ENCODE assay signal across 29 mouse cellular contexts in genomic region chr6:48702146-48702545, GRCm38 (mm10). TPM values are rescaled to one million over a fixed set of nuclear protein-coding genes. Genes with fewer than 3 reads are reported as not detected.
A peak's percentile ranks its signal among the peaks of the same experiment; 100 is the strongest.
DNase-seq lines count a peak whose midpoint lies in the region; ATAC-seq and TF ChIP-seq lines count a peak whose summit lies in the region.
"Had no signal": no experiment of that assay in that cellular context is flagged by ENCODE, and none has a peak within 500 bp of the region (broad histone marks: within the 10 kb centered on the region; RNA-seq: fewer than 3 reads in every experiment).

No protein-coding gene starts in this region.

- WGBS in heart, adult 2 months = 80% methylated on average over 7 of the region's 7 CpGs
- 78% methylated on average over 7 of the region's 7 CpGs for WGBS in heart, postnatal 0 days
- WGBS in liver, adult 2 months = 90% methylated on average over 7 of the region's 7 CpGs
- WGBS in liver, embryonic 12.5 days (ENCODE audit: insufficient replicate concordance) = 67% methylated on average over 7 of the region's 7 CpGs

- H3K4me3 ChIP-seq in heart, adult 2 months = no peak overlapping the region
- H3K4me3 ChIP-seq in heart, postnatal 0 days (ENCODE audit: low read depth, low read length) = no peak overlapping the region
- no peak overlapping the region for H3K4me3 ChIP-seq in liver, adult 2 months (ENCODE audit: insufficient read depth, low read depth, low read length)
- H3K4me3 ChIP-seq in liver, embryonic 12.5 days = no peak overlapping the region
- H3K4me3 ChIP-seq: embryonic facial prominence, embryonic 13.5 days; erythroblast, embryonic 14.5 days; forebrain, embryonic 12.5 days; hindbrain, embryonic 10.5 days; limb, embryonic 13.5 days; midbrain, embryonic 10.5 days; myocyte; stomach, embryonic 15.5 days had no signal

- intact Hi-C loops in heart, adult 2 months (cut with DNase I) = no loop called here

- no peak overlapping the region for H3K4me2 ChIP-seq in heart, postnatal 0 days (ENCODE audit: low read depth, low read length)
- H3K4me2 ChIP-seq in liver, embryonic 12.5 days = no peak overlapping the region
- H3K4me2 ChIP-seq: embryonic facial prominence, embryonic 13.5 days; forebrain, embryonic 12.5 days; limb, embryonic 13.5 days; stomach, embryonic 15.5 days had no signal

- no peaks in the 10 kb centered on the region for H3K27me3 ChIP-seq in heart, adult 2 months (ENCODE audit: control insufficient read depth, insufficient read depth, low read length)
- H3K27me3 ChIP-seq in heart, postnatal 0 days (ENCODE audit: control insufficient read depth, insufficient read depth, low read length) = no peaks in the 10 kb centered on the region
- H3K27me3 ChIP-seq in liver, adult 2 months (ENCODE audit: control insufficient read depth, insufficient read depth, low read length) = no peaks in the 10 kb centered on the region
- no peaks in the 10 kb centered on the region for H3K27me3 ChIP-seq in liver, embryonic 12.5 days (replicated peaks)
- H3K27me3 ChIP-seq: embryonic facial prominence, embryonic 13.5 days; forebrain, embryonic 12.5 days; limb, embryonic 13.5 days; stomach, embryonic 15.5 days had no signal

- no peak for TF ChIP-seq CTCF in heart, adult 2 months (IDR thresholded peaks at IDR 0.05)
- TF ChIP-seq CTCF in heart, postnatal 0 days (IDR thresholded peaks at IDR 0.05; ENCODE audit: low read depth) = no peak
- no peak for TF ChIP-seq CTCF in liver, adult 2 months (IDR thresholded peaks at IDR 0.05; ENCODE audit: low read depth, low read length)

- no peaks in the 10 kb centered on the region for H3K9me3 ChIP-seq in heart, postnatal 0 days (replicated peaks; ENCODE audit: control insufficient read depth, low read length)
- no peaks in the 10 kb centered on the region for H3K9me3 ChIP-seq in liver, embryonic 12.5 days (replicated peaks)
- H3K9me3 ChIP-seq: embryonic facial prominence, embryonic 13.5 days; forebrain, embryonic 12.5 days; hindbrain, embryonic 10.5 days; limb, embryonic 13.5 days; midbrain, embryonic 10.5 days; stomach, embryonic 15.5 days had no signal

- no peak for DNase-seq in heart, adult 2 months
- no peak for DNase-seq in heart, adult 18-20 months
- DNase-seq in heart, postnatal 0 days (ENCODE audit: low spot score) = no peak
- DNase-seq in heart, adult 9 months (ENCODE audit: low spot score in 2 of 2) = no peak
- no peak for DNase-seq in liver, adult 2 months (ENCODE audit: extremely low read depth, low read depth, low spot score)
- peak; percentile 22 for DNase-seq in T-cell, adult 2 months (ENCODE audit: low spot score)
- DNase-seq in left cerebral cortex, adult 18-20 months (ENCODE audit: low spot score in 2 of 2) = no peak
- DNase-seq: adrenal gland, postnatal 10 days; cerebellum, adult 2 months; cerebellum, postnatal 36 days; embryo, embryonic 11 days; kidney, postnatal 4 days had no signal

- H3K36me3 ChIP-seq in heart, adult 2 months (ENCODE audit: control insufficient read depth, insufficient read depth, low read length) = peaks cover 56% of the 10 kb centered on the region
- H3K36me3 ChIP-seq in heart, postnatal 0 days (replicated peaks; ENCODE audit: control insufficient read depth, insufficient read depth, low read length) = 0 out of 2 replicates have a peak, but pooled peaks cover 3% of the 10 kb centered on the region
- H3K36me3 ChIP-seq in liver, adult 2 months (ENCODE audit: control insufficient read depth, insufficient read depth, low read length) = peaks cover 4% of the 10 kb centered on the region; the same call in 1 of the 2 replicates
- no peaks in the 10 kb centered on the region for H3K36me3 ChIP-seq in liver, embryonic 12.5 days
- H3K36me3 ChIP-seq: embryonic facial prominence, embryonic 13.5 days; forebrain, embryonic 12.5 days; hindbrain, embryonic 10.5 days; limb, embryonic 13.5 days; midbrain, embryonic 10.5 days; stomach, embryonic 15.5 days had no signal

- peak overlapping the region; percentile 90 for H3K27ac ChIP-seq in heart, adult 2 months
- H3K27ac ChIP-seq in heart, postnatal 0 days (ENCODE audit: low read depth) = peak overlapping the region; percentile 88
- peak overlapping the region; percentile 59 for H3K27ac ChIP-seq in liver, adult 2 months (replicated peaks; ENCODE audit: insufficient read depth, low read depth, low read length)
- H3K27ac ChIP-seq in liver, embryonic 12.5 days = no peak overlapping the region
- H3K27ac ChIP-seq: embryonic facial prominence, embryonic 13.5 days; forebrain, embryonic 12.5 days; hindbrain, embryonic 10.5 days; limb, embryonic 13.5 days; liver, embryonic 14.5 days; midbrain, embryonic 10.5 days; stomach, embryonic 15.5 days had no signal

- TF ChIP-seq POLR2A in heart, adult 2 months (IDR thresholded peaks at IDR 0.05; ENCODE audit: insufficient read depth, low read depth, low read length) = no peak
- TF ChIP-seq POLR2A in liver, adult 2 months (IDR thresholded peaks at IDR 0.05; ENCODE audit: extremely low read depth, insufficient read depth, low read length) = no peak

- TF ChIP-seq EP300 in heart, adult 2 months (IDR thresholded peaks at IDR 0.05; ENCODE audit: insufficient read depth, low read depth, low read length) = no peak
- no peak for TF ChIP-seq EP300 in heart, postnatal 0 days (IDR thresholded peaks at IDR 0.05; ENCODE audit: low read depth)

- peaks cover 30% of the 10 kb centered on the region for H3K4me1 ChIP-seq in heart, adult 2 months (ENCODE audit: control insufficient read depth, insufficient read depth, low read length)
- 0 out of 2 replicates have a peak, but pooled peaks cover 10% of the 10 kb centered on the region for H3K4me1 ChIP-seq in heart, postnatal 0 days (ENCODE audit: control insufficient read depth, insufficient read depth)
- H3K4me1 ChIP-seq in liver, adult 2 months (ENCODE audit: control insufficient read depth, insufficient read depth, low read length) = peaks cover 4% of the 10 kb centered on the region; the same call in 1 of the 2 replicates
- no peaks in the 10 kb centered on the region; the same call in 1 of the 2 replicates for H3K4me1 ChIP-seq in liver, embryonic 12.5 days
- H3K4me1 ChIP-seq: embryonic facial prominence, embryonic 13.5 days; forebrain, embryonic 12.5 days; hindbrain, embryonic 10.5 days; limb, embryonic 13.5 days; stomach, embryonic 15.5 days had no signal

- no peaks in the 10 kb centered on the region for H3K79me2 ChIP-seq in heart, adult 2 months (replicated peaks; ENCODE audit: control insufficient read depth, insufficient read depth, low read length)
- no peaks in the 10 kb centered on the region for H3K79me2 ChIP-seq in liver, adult 2 months (ENCODE audit: control insufficient read depth, insufficient read depth, low read length)

- no peak for ATAC-seq in heart, postnatal 0 days (ENCODE audit: insufficient read depth, low read depth)
- ATAC-seq in liver, embryonic 12.5 days = no peak
- ATAC-seq: hindbrain, embryonic 16.5 days; intestine, postnatal 0 days; lung, postnatal 0 days; midbrain, embryonic 16.5 days had no signal

- no peak overlapping the region for H3K9ac ChIP-seq in heart, adult 2 months (ENCODE audit: low read depth, low read length)
- H3K9ac ChIP-seq in heart, postnatal 0 days (replicated peaks; ENCODE audit: low read depth, low read length) = no peak overlapping the region
- no peak overlapping the region for H3K9ac ChIP-seq in liver, adult 2 months (ENCODE audit: low read depth, low read length)
- H3K9ac ChIP-seq in liver, embryonic 12.5 days = no peak overlapping the region
- H3K9ac ChIP-seq: embryonic facial prominence, embryonic 13.5 days; forebrain, embryonic 12.5 days; limb, embryonic 13.5 days; liver, embryonic 14.5 days; stomach, embryonic 15.5 days had no signal

RNA-seq across cellular contexts. Expression of gene Gimap6, which starts 5.9 kb away (rescaled TPM):
- total RNA-seq in heart, adult 2 months (2021) = 10 to 100 TPM; 34.3 to 38.1 TPM
- 19.2 and 28.6 TPM in 2 replicates for polyA plus RNA-seq in heart, adult 2 months (2012; rRNA removed)
- total RNA-seq in heart, adult 18-20 months (2021) = 10 to 100 TPM; 29.6 to 36.9 TPM
- total RNA-seq in heart, postnatal 0 days (2014; rRNA removed; ENCODE audit: low replicate concordance) = 38.5 and 39.3 TPM in 2 replicates
- polyA plus RNA-seq in heart, postnatal 0 days (2015; fragmentation: Nextera tagmentation; extraction: Ambion mirVana) = 40.4 and 41.1 TPM in 2 replicates
- total RNA-seq in liver, adult 2 months (2014; rRNA removed) = 13.9 and 19.1 TPM in 2 replicates
- 2.6 and 2.8 TPM in 2 replicates for polyA plus RNA-seq in liver, adult 2 months (2012; rRNA removed)
- 11.7 and 12.7 TPM in 2 replicates for polyA plus RNA-seq in liver, embryonic 12.5 days (2016; fragmentation: Nextera tagmentation; extraction: Ambion mirVana)
- total RNA-seq in left cerebral cortex, adult 18-20 months (2021) = 1 to 10 TPM; 3.6 to 4.1 TPM
- polyA plus RNA-seq: erythroblast, embryonic 14.5 days; myocyte had no signal

RNA-seq across cellular contexts. Expression of gene Gm28053, which starts 16.3 kb away (rescaled TPM):
- total RNA-seq in heart, adult 2 months (2021) = 1 to 10 TPM; 3.4 to 5.6 TPM
- polyA plus RNA-seq in heart, adult 2 months (2012; rRNA removed) = not detected in 2 replicates
- total RNA-seq in heart, adult 18-20 months (2021) = 1 to 10 TPM; 3.8 to 4.0 TPM
- total RNA-seq in heart, postnatal 0 days (2014; rRNA removed; ENCODE audit: low replicate concordance) = not detected in 2 replicates
- 3.0 and 4.1 TPM in 2 replicates for polyA plus RNA-seq in heart, postnatal 0 days (2015; fragmentation: Nextera tagmentation; extraction: Ambion mirVana)
- total RNA-seq in liver, adult 2 months (2014; rRNA removed) = not detected in 2 replicates
- not detected in 2 replicates for polyA plus RNA-seq in liver, adult 2 months (2012; rRNA removed)
- polyA plus RNA-seq in liver, embryonic 12.5 days (2016; fragmentation: Nextera tagmentation; extraction: Ambion mirVana) = 0.75 and 1.2 TPM in 2 replicates
- 1 to 10 TPM in 1 of 2 experiments, not detected in 1; 2.3 TPM for total RNA-seq in left cerebral cortex, adult 18-20 months (2021)
- polyA plus RNA-seq: erythroblast, embryonic 14.5 days; forebrain, embryonic 12.5 days; hindbrain, embryonic 10.5 days; myocyte; neural tube, embryonic 14.5 days had no signal

RNA-seq across cellular contexts. Expression of gene Gimap7, which starts 16.3 kb away (rescaled TPM):
- total RNA-seq in heart, adult 2 months (2021) = under 1 TPM in 1 of 2 experiments, not detected in 1; 0.77 TPM
- polyA plus RNA-seq in heart, adult 2 months (2012; rRNA removed) = 0.29 and 0.70 TPM in 2 replicates
- total RNA-seq in heart, adult 18-20 months (2021) = 1 to 10 TPM in 1 of 2 experiments, under 1 TPM in 1; 0.27 to 1.7 TPM
- not detected in 2 replicates for total RNA-seq in heart, postnatal 0 days (2014; rRNA removed; ENCODE audit: low replicate concordance)
- polyA plus RNA-seq in heart, postnatal 0 days (2015; fragmentation: Nextera tagmentation; extraction: Ambion mirVana) = not detected in 2 replicates
- total RNA-seq in liver, adult 2 months (2014; rRNA removed) = 0.37 and 0.47 TPM in 2 replicates
- polyA plus RNA-seq in liver, adult 2 months (2012; rRNA removed) = 0.19 and 0.35 TPM in 2 replicates
- 0.10 and 0.18 TPM in 2 replicates for polyA plus RNA-seq in liver, embryonic 12.5 days (2016; fragmentation: Nextera tagmentation; extraction: Ambion mirVana)
- not detected for total RNA-seq in left cerebral cortex, adult 18-20 months (2021)
- total RNA-seq: gastrocnemius, postnatal 4 days; left cerebral cortex, postnatal 25 days had no signal
- polyA plus RNA-seq: cerebellum, adult 2 months; embryonic facial prominence, embryonic 13.5 days; erythroblast, embryonic 14.5 days; forebrain, embryonic 12.5 days; hindbrain, embryonic 10.5 days; hindbrain, embryonic 16.5 days; limb, embryonic 13.5 days; midbrain, embryonic 10.5 days; midbrain, embryonic 16.5 days; myocyte; neural tube, embryonic 14.5 days; stomach, embryonic 15.5 days had no signal

RNA-seq across cellular contexts. Expression of gene Gimap4, which starts 17.8 kb away (rescaled TPM):
- 10 to 100 TPM; 22.4 to 25.3 TPM for total RNA-seq in heart, adult 2 months (2021)
- 28.1 and 42.1 TPM in 2 replicates for polyA plus RNA-seq in heart, adult 2 months (2012; rRNA removed)
- 10 to 100 TPM; 19.3 to 32.9 TPM for total RNA-seq in heart, adult 18-20 months (2021)
- total RNA-seq in heart, postnatal 0 days (2014; rRNA removed; ENCODE audit: low replicate concordance) = 23.0 and 27.1 TPM in 2 replicates
- 37.4 and 43.8 TPM in 2 replicates for polyA plus RNA-seq in heart, postnatal 0 days (2015; fragmentation: Nextera tagmentation; extraction: Ambion mirVana)
- total RNA-seq in liver, adult 2 months (2014; rRNA removed) = 11.9 and 15.1 TPM in 2 replicates
- 3.9 and 5.5 TPM in 2 replicates for polyA plus RNA-seq in liver, adult 2 months (2012; rRNA removed)
- 15.7 and 15.9 TPM in 2 replicates for polyA plus RNA-seq in liver, embryonic 12.5 days (2016; fragmentation: Nextera tagmentation; extraction: Ambion mirVana)
- under 1 TPM; 0.28 to 0.75 TPM for total RNA-seq in left cerebral cortex, adult 18-20 months (2021)
- polyA plus RNA-seq: erythroblast, embryonic 14.5 days; myocyte had no signal

RNA-seq across cellular contexts. Expression of gene Gimap9, which starts 26.2 kb away (rescaled TPM):
- total RNA-seq in heart, adult 2 months (2021) = 1 to 10 TPM; 3.1 to 3.4 TPM
- polyA plus RNA-seq in heart, adult 2 months (2012; rRNA removed) = 1.8 and 3.7 TPM in 2 replicates
- 1 to 10 TPM; 4.6 to 4.9 TPM for total RNA-seq in heart, adult 18-20 months (2021)
- total RNA-seq in heart, postnatal 0 days (2014; rRNA removed; ENCODE audit: low replicate concordance) = 1.8 and 4.6 TPM in 2 replicates
- 4.7 and 5.7 TPM in 2 replicates for polyA plus RNA-seq in heart, postnatal 0 days (2015; fragmentation: Nextera tagmentation; extraction: Ambion mirVana)
- total RNA-seq in liver, adult 2 months (2014; rRNA removed) = 11.6 and 12.2 TPM in 2 replicates
- polyA plus RNA-seq in liver, adult 2 months (2012; rRNA removed) = 4.2 and 6.3 TPM in 2 replicates
- polyA plus RNA-seq in liver, embryonic 12.5 days (2016; fragmentation: Nextera tagmentation; extraction: Ambion mirVana) = 11.4 and 12.9 TPM in 2 replicates
- total RNA-seq in left cerebral cortex, adult 18-20 months (2021) = under 1 TPM; 0.70 to 0.80 TPM
- polyA plus RNA-seq: erythroblast, embryonic 14.5 days had no signal
